Mouse (Mus musculus): ENCODE measurements around the gene Prmt1. TPM values are rescaled to one million over a fixed set of nuclear protein-coding genes. Genes with fewer than 3 reads are reported as not detected.

Prmt1 gene
- polyA plus RNA-seq, 2 experiments: 51.2 to 168 TPM

DNA sequence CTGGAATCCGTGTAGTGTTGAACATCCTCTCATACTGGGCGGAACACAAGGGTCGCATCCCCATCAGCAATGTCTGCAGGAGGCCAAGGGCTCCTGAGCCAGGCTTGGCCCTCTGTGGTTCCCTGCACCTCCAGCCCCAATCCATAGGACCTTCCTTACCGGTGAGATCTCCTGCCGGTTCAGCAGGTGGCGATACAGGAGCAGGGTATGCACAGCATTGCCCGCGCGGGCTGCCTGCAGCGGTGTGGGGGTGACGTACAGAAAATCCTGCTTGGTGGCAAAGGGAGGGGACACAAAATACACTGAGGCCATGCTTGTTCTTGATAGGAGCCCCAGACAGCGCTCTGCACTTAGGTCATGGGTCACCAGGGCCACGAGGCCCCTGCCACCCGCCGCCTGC is 19.7 kb downstream of the Prmt1 start:
- peaks cover 6 to 19% of the 10 kb centered on the region in 2 experiments; a peak in 3 of 4 replicates for H3K4me1 ChIP-seq (replicated peaks; ENCODE audit: control insufficient read depth in 2 of 2, insufficient read depth in 2 of 2, low read length in 1 of 2)
- ATAC-seq (ENCODE audit: insufficient read depth): no peak
- DNase-seq (ENCODE audit: low read depth in 3 of 3, low spot score in 3 of 3): no peak
- H3K36me3 ChIP-seq (replicated peaks; ENCODE audit: control insufficient read depth, insufficient read depth, low read depth): no peaks in the 10 kb centered on the region
- H3K27ac ChIP-seq: no peak overlapping the region
- WGBS (ENCODE audit: insufficient replicate concordance): 58% methylated on average over 15 of the region's 15 CpGs
- H3K9me3 ChIP-seq (ENCODE audit: control insufficient read depth, low read length): no peaks in the 10 kb centered on the region
- H3K27me3 ChIP-seq (ENCODE audit: control insufficient read depth, insufficient read depth, low read length): no peaks in the 10 kb centered on the region
- H3K4me2 ChIP-seq (ENCODE audit: low read depth): no peak overlapping the region
- no peak for TF ChIP-seq EP300 (IDR thresholded peaks at IDR 0.05; ENCODE audit: low read depth)
- TF ChIP-seq CTCF (IDR thresholded peaks at IDR 0.05; ENCODE audit: low read depth): peak; percentile 42
- no peak overlapping the region for H3K9ac ChIP-seq (replicated peaks)
- no peak overlapping the region for H3K4me3 ChIP-seq (ENCODE audit: insufficient read depth in 1 of 2, low read depth in 2 of 2, low read length in 2 of 2)

DNA sequence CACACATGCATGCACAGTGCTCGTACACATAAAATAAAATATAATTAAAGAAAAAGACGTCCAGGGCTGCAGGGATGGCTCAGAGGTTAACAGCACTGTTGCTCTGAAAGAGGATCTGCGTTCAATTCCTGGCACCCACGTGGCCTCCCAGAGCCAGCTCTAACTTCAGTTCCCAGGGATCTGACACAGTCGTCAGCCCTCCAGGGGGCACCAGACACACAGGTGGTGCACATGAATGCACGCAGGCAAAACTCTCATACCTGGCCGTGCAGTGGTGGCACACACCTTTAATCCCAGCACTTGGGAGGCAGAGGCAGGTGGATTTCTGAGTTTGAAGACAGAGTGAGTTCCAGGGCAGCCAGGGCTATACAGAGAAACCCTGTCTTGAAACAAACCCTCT is 20.4 kb downstream of the Prmt1 start:
- no peak for ATAC-seq (ENCODE audit: insufficient read depth)
- WGBS (ENCODE audit: insufficient replicate concordance): 57% methylated on average over 7 of the region's 7 CpGs
- H3K4me3 ChIP-seq (ENCODE audit: insufficient read depth in 1 of 2, low read depth in 2 of 2, low read length in 2 of 2): no peak overlapping the region

DNA sequence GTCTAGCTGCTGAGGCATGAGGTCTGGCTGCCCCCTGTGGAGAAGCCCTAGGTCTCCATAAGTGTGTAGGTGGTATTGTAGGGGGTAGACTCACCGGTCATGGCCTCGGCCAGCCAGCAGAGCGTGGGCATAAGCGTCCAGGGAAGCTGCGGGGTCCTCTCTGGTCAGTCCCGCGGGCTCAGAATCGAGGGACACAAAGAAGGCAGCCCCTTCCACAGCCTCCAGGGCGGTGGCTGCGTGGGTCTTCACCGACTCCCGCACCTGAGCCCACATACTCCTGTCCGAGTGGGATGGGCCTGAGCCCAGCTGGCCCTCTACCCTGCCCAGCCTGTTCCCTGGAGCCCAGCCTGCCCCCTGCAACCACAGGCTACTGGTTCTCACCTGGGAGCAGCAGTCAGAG is 21.4 kb downstream of the Prmt1 start:
- no peak for TF ChIP-seq CTCF (IDR thresholded peaks at IDR 0.05; ENCODE audit: low read depth)
- no peak for TF ChIP-seq EP300 (IDR thresholded peaks at IDR 0.05; ENCODE audit: low read depth)
- no peak overlapping the region for H3K9ac ChIP-seq (replicated peaks)
- H3K36me3 ChIP-seq (replicated peaks; ENCODE audit: control insufficient read depth, insufficient read depth, low read depth): no peaks in the 10 kb centered on the region
- H3K9me3 ChIP-seq (ENCODE audit: control insufficient read depth, low read length): no peaks in the 10 kb centered on the region
- no peaks in the 10 kb centered on the region for H3K27me3 ChIP-seq (ENCODE audit: control insufficient read depth, insufficient read depth, low read length)
- no peak for DNase-seq (ENCODE audit: low read depth in 3 of 3, low spot score in 3 of 3)
- no peak for ATAC-seq (ENCODE audit: insufficient read depth)
- H3K4me3 ChIP-seq (ENCODE audit: insufficient read depth in 1 of 2, low read depth in 2 of 2, low read length in 2 of 2): no peak overlapping the region
- H3K4me2 ChIP-seq (ENCODE audit: low read depth): no peak overlapping the region
- 85% methylated on average over 13 of the region's 13 CpGs for WGBS (ENCODE audit: insufficient replicate concordance)
- H3K4me1 ChIP-seq (replicated peaks; ENCODE audit: control insufficient read depth in 2 of 2, insufficient read depth in 2 of 2, low read length in 1 of 2): peaks cover 0 to 10% of the 10 kb centered on the region in 2 experiments; a peak in 2 of 4 replicates
- H3K27ac ChIP-seq: no peak overlapping the region

More for the DNA sequence above, 20.4 kb downstream of the Prmt1 start:
- Histone ChIP-seq H3K27ac (no peak overlapping the region), H3K9ac (replicated peaks) (no peak overlapping the region), H3K27me3 (ENCODE audit: control insufficient read depth, insufficient read depth, low read length) (no peaks in the 10 kb centered on the region), H3K4me1 (replicated peaks; ENCODE audit: control insufficient read depth in 2 of 2, insufficient read depth in 2 of 2, low read length in 1 of 2) (peaks cover 2 to 17% of the 10 kb centered on the region in 2 experiments; a peak in 2 of 4 replicates), H3K9me3 (ENCODE audit: control insufficient read depth, low read length) (no peaks in the 10 kb centered on the region), H3K36me3 (replicated peaks; ENCODE audit: control insufficient read depth, insufficient read depth, low read depth) (no peaks in the 10 kb centered on the region), H3K4me2 (ENCODE audit: low read depth) (no peak overlapping the region)
- no peak for DNase-seq (ENCODE audit: low read depth in 3 of 3, low spot score in 3 of 3)
- peak; percentile 56; the same call in 1 of the 2 replicates for TF ChIP-seq CTCF (IDR thresholded peaks at IDR 0.05; ENCODE audit: low read depth)
- no peak for TF ChIP-seq EP300 (IDR thresholded peaks at IDR 0.05; ENCODE audit: low read depth)

DNA sequence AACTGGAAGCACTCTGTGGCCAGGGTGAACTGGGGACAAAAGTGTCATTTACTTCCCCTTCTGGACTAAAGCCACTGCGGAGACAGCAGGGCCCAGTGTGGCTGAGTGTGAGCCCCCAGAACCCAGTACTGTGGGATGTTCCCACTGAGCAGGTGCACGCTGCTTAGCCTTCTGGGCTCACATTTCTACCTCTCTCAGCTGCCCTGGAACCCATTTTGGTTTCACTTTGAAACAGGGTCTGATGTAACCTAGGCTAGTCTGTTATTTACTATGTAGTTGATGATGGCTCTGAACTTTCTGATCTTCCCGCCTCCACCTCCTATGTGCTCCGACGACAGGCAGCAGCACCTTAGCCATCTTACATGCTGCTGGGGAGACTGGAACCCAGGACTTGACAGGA is 23.5 kb downstream of the Prmt1 start:
- no peak overlapping the region for H3K4me3 ChIP-seq (ENCODE audit: insufficient read depth in 1 of 2, low read depth in 2 of 2, low read length in 2 of 2)
- H3K27me3 ChIP-seq (ENCODE audit: control insufficient read depth, insufficient read depth, low read length): no peaks in the 10 kb centered on the region
- no peak overlapping the region for H3K4me2 ChIP-seq (ENCODE audit: low read depth)
- ATAC-seq (ENCODE audit: insufficient read depth) (no peak), DNase-seq (ENCODE audit: low read depth in 3 of 3, low spot score in 3 of 3) (no peak)
- no peak overlapping the region for H3K27ac ChIP-seq
- WGBS (ENCODE audit: insufficient replicate concordance): 61% methylated on average over 5 of the region's 5 CpGs
- no peak for TF ChIP-seq CTCF (IDR thresholded peaks at IDR 0.05; ENCODE audit: low read depth)
- H3K4me1 ChIP-seq (replicated peaks; ENCODE audit: control insufficient read depth in 2 of 2, insufficient read depth in 2 of 2, low read length in 1 of 2): peaks cover 0 to 5% of the 10 kb centered on the region in 2 experiments; a peak in 2 of 4 replicates
- no peaks in the 10 kb centered on the region for H3K36me3 ChIP-seq (replicated peaks; ENCODE audit: control insufficient read depth, insufficient read depth, low read depth)
- no peaks in the 10 kb centered on the region for H3K9me3 ChIP-seq (ENCODE audit: control insufficient read depth, low read length)
- no peak overlapping the region for H3K9ac ChIP-seq (replicated peaks)

DNA sequence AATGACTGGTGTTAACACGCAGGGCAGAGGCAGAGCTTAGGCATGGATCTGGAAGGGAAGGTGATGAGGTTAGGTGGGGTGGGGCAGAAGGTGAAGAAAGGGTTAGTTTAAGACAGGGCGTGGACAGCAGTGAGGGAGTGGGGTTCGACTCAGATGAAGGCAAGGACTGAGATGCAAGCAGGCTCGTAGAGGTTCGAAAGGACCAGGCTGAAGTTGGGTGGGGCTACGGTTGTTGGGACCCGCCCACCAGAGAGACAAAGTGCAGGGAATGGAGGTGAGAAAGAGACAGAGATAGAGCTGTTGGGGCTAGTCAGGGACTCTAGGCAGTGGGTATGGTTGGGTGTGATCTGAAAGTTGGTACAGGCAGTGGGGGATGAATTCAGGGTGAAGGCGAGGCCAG is 24.0 kb downstream of the Prmt1 start:
- WGBS (ENCODE audit: insufficient replicate concordance): 35% methylated on average over 8 of the region's 8 CpGs
- DNase-seq (ENCODE audit: low read depth in 3 of 3, low spot score in 3 of 3) (no peak), ATAC-seq (ENCODE audit: insufficient read depth) (no peak)

More for the DNA sequence above, 24.0 kb downstream of the Prmt1 start:
- Histone ChIP-seq H3K36me3 (replicated peaks; ENCODE audit: control insufficient read depth, insufficient read depth, low read depth) (no peaks in the 10 kb centered on the region), H3K27me3 (ENCODE audit: control insufficient read depth, insufficient read depth, low read length) (no peaks in the 10 kb centered on the region), H3K4me3 (ENCODE audit: insufficient read depth in 1 of 2, low read depth in 2 of 2, low read length in 2 of 2) (no peak overlapping the region), H3K4me2 (ENCODE audit: low read depth) (no peak overlapping the region), H3K4me1 (replicated peaks; ENCODE audit: control insufficient read depth in 2 of 2, insufficient read depth in 2 of 2, low read length in 1 of 2) (peaks cover 0 to 4% of the 10 kb centered on the region in 2 experiments; a peak in 1 of 4 replicates), H3K27ac (no peak overlapping the region), H3K9ac (replicated peaks) (no peak overlapping the region), H3K9me3 (ENCODE audit: control insufficient read depth, low read length) (no peaks in the 10 kb centered on the region)
- no peak for TF ChIP-seq CTCF (IDR thresholded peaks at IDR 0.05; ENCODE audit: low read depth)
- TF ChIP-seq EP300 (IDR thresholded peaks at IDR 0.05; ENCODE audit: low read depth): no peak

All from liver, embryonic 14.5 days (tissue).